ENCODE assay signal across 8 mouse cellular contexts in genomic region chr9:42673385-42674016, GRCm38 (mm10).
DNase-seq lines count a peak whose midpoint lies in the region; ATAC-seq and TF ChIP-seq lines count a peak whose summit lies in the region.

No protein-coding gene starts in this region.

- ATAC-seq in CD4-positive, CD25-positive, alpha-beta regulatory T cell, adult 4 months, result no peak
- ATAC-seq in intestine, embryonic 16.5 days, result peak; percentile 97
- peak; percentile 74 for ATAC-seq in liver, embryonic 15.5 days (ENCODE audit: insufficient read depth)
- ATAC-seq in neural tube, embryonic 12.5 days (ENCODE audit: low FRiP score, low read depth), result 0 out of 2 replicates have a peak, but pooled peaks have one; percentile 25

- no peaks in the 10 kb centered on the region for H3K9me3 ChIP-seq in intestine, embryonic 16.5 days (ENCODE audit: control insufficient read depth, low read length)
- H3K9me3 ChIP-seq in liver, embryonic 15.5 days (replicated peaks), result no peaks in the 10 kb centered on the region
- H3K9me3 ChIP-seq in neural tube, embryonic 12.5 days, result no peaks in the 10 kb centered on the region

- peak overlapping the region; percentile 43 for H3K4me2 ChIP-seq in intestine, embryonic 16.5 days (ENCODE audit: low read depth, low read length)
- peak overlapping the region; percentile 30 for H3K4me2 ChIP-seq in liver, embryonic 15.5 days
- 0 out of 2 replicates have a peak overlapping the region, but pooled peaks have one; percentile 9 for H3K4me2 ChIP-seq in neural tube, embryonic 12.5 days (replicated peaks)

- peak overlapping the region; percentile 19; the same call in 1 of the 2 replicates for H3K4me3 ChIP-seq in intestine, embryonic 16.5 days (ENCODE audit: low read length)
- H3K4me3 ChIP-seq in liver, embryonic 15.5 days (replicated peaks), result no peak overlapping the region
- no peak overlapping the region for H3K4me3 ChIP-seq in neural tube, embryonic 12.5 days
- no peak overlapping the region for H3K4me3 ChIP-seq in left cerebral cortex, adult 2 months

- no peaks in the 10 kb centered on the region for H3K27me3 ChIP-seq in intestine, embryonic 16.5 days (replicated peaks; ENCODE audit: control insufficient read depth, insufficient read depth, low read length)
- H3K27me3 ChIP-seq in liver, embryonic 15.5 days, result no peaks in the 10 kb centered on the region
- no peaks in the 10 kb centered on the region for H3K27me3 ChIP-seq in neural tube, embryonic 12.5 days (replicated peaks)

- H3K36me3 ChIP-seq in intestine, embryonic 16.5 days (ENCODE audit: control insufficient read depth, insufficient read depth, low read length), result no peaks in the 10 kb centered on the region
- no peaks in the 10 kb centered on the region for H3K36me3 ChIP-seq in liver, embryonic 15.5 days (replicated peaks)
- H3K36me3 ChIP-seq in neural tube, embryonic 12.5 days, result no peaks in the 10 kb centered on the region

- intact Hi-C loops in left cerebral cortex, adult 2 months (cut with DNase I), result no loop called here
- intact Hi-C loops in left cerebral cortex, postnatal 36 days (cut with DNase I), result no loop called here

- WGBS in intestine, embryonic 16.5 days, result 26% methylated on average over 12 of the region's 12 CpGs
- 10% methylated on average over 12 of the region's 12 CpGs for WGBS in liver, embryonic 15.5 days (ENCODE audit: insufficient replicate concordance)
- 22% methylated on average over 12 of the region's 12 CpGs for WGBS in neural tube, embryonic 12.5 days

- H3K27ac ChIP-seq in intestine, embryonic 16.5 days (ENCODE audit: low read length), result peak overlapping the region; percentile 91
- H3K27ac ChIP-seq in liver, embryonic 15.5 days (replicated peaks), result peak overlapping the region; percentile 62
- no peak overlapping the region for H3K27ac ChIP-seq in neural tube, embryonic 12.5 days
- H3K27ac ChIP-seq in left cerebral cortex, adult 2 months, result no peak overlapping the region

- TF ChIP-seq CTCF in left cerebral cortex, adult 2 months (IDR thresholded peaks at IDR 0.05), result no peak

- peak; percentile 40 for DNase-seq in CD4-positive, CD25-positive, alpha-beta regulatory T cell, adult 2 months (ENCODE audit: low read depth, low spot score)
- no peak for DNase-seq in left cerebral cortex, adult 2 months (ENCODE audit: extremely low spot score in 1 of 2, low spot score in 2 of 2)
- DNase-seq in cerebellum, postnatal 4 days (ENCODE audit: low spot score in 2 of 2), result no peak
- DNase-seq in left cerebral cortex, postnatal 36 days (ENCODE audit: low spot score in 2 of 2), result no peak

- peak overlapping the region; percentile 58 for H3K9ac ChIP-seq in intestine, embryonic 16.5 days (ENCODE audit: low read depth, low read length)
- no peak overlapping the region for H3K9ac ChIP-seq in liver, embryonic 15.5 days
- H3K9ac ChIP-seq in neural tube, embryonic 12.5 days, result no peak overlapping the region

- H3K4me1 ChIP-seq in intestine, embryonic 16.5 days (ENCODE audit: control insufficient read depth, insufficient read depth, low read length), result peaks cover 9% of the 10 kb centered on the region; the same call in 1 of the 2 replicates
- peaks cover 15% of the 10 kb centered on the region for H3K4me1 ChIP-seq in liver, embryonic 15.5 days (replicated peaks)
- H3K4me1 ChIP-seq in neural tube, embryonic 12.5 days, result peaks cover 27% of the 10 kb centered on the region

Comparison
In these comparisons a context has a peak if more than half of its experiments do, and no peak if none do; other contexts are left out.
1. H3K27ac ChIP-seq: peak in intestine, embryonic 16.5 days (single experiment) and liver, embryonic 15.5 days (single experiment); none in neural tube, embryonic 12.5 days (single experiment) and left cerebral cortex, adult 2 months (single experiment).
2. Peak in every context shown above with its lines, with median percentiles within 50 percentile points of each other: H3K4me2 ChIP-seq.